Mouse (Mus musculus): ENCODE results near the gene Upf3b. TPM values are rescaled to one million over a fixed set of nuclear protein-coding genes. Genes with fewer than 3 reads are reported as not detected.

Upf3b gene
- polyA plus RNA-seq, 1 experiment from 2014 or later, result 17.6 TPM

DNA sequence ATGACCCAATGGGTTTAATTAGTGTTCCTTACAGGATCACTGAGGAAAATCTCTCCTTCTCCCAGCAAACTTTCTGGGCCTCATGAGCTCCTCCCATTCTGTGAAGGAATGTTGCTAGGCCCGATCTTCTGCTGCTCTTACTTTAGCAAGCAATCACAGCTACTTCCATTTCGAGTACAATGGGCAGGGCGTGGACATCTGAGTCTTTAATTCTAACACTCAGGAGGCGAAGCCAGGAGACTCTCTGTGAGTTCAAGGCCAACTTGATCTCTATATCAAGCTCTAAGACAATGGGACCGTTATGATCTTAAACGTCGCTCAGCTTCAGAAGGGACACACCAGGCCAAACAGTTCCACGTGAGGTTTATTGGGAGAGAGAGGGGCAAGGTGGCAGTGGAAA, 33.5 kb downstream of the Upf3b start:
- H3K4me2 ChIP-seq (replicated peaks), result no peak overlapping the region
- H3K36me3 ChIP-seq, result 0 out of 2 replicates have a peak, but pooled peaks cover 4% of the 10 kb centered on the region
- ATAC-seq (ENCODE audit: insufficient number of reproducible peaks, low FRiP score, low TSS enrichment, low read depth), result no peak
- no peaks in the 10 kb centered on the region for H3K27me3 ChIP-seq
- no peak overlapping the region for H3K9ac ChIP-seq
- WGBS, result 74% methylated on average over 8 of the region's 8 CpGs
- H3K27ac ChIP-seq (replicated peaks), result no peak overlapping the region
- H3K9me3 ChIP-seq (replicated peaks), result no peaks in the 10 kb centered on the region
- no peak overlapping the region for H3K4me3 ChIP-seq (replicated peaks)
- H3K4me1 ChIP-seq, result no peaks in the 10 kb centered on the region

GRCm38 (mm10) chrX:37074262-37074892, 35.7 kb downstream of the Upf3b start:
- no peaks in the 10 kb centered on the region for H3K4me1 ChIP-seq
- H3K4me3 ChIP-seq (replicated peaks), result no peak overlapping the region
- ATAC-seq (ENCODE audit: insufficient number of reproducible peaks, low FRiP score, low TSS enrichment, low read depth), result no peak
- H3K36me3 ChIP-seq, result no peaks in the 10 kb centered on the region
- H3K9ac ChIP-seq, result no peak overlapping the region
- WGBS, result 33% methylated on average over 9 of the region's 9 CpGs
- H3K9me3 ChIP-seq (replicated peaks), result no peaks in the 10 kb centered on the region
- H3K27me3 ChIP-seq, result no peaks in the 10 kb centered on the region
- H3K27ac ChIP-seq (replicated peaks), result no peak overlapping the region
- H3K4me2 ChIP-seq (replicated peaks), result no peak overlapping the region

- no peaks in the 10 kb centered on the region for H3K36me3 ChIP-seq
- ATAC-seq (ENCODE audit: insufficient number of reproducible peaks, low FRiP score, low TSS enrichment, low read depth), result no peak
- no peaks in the 10 kb centered on the region for H3K27me3 ChIP-seq
- H3K9me3 ChIP-seq (replicated peaks), result no peaks in the 10 kb centered on the region
- H3K4me1 ChIP-seq, result no peaks in the 10 kb centered on the region
- H3K4me3 ChIP-seq (replicated peaks), result no peak overlapping the region
- H3K27ac ChIP-seq (replicated peaks), result no peak overlapping the region
- no peak overlapping the region for H3K9ac ChIP-seq
- H3K4me2 ChIP-seq (replicated peaks), result no peak overlapping the region
- 78% methylated on average over 5 of the region's 5 CpGs for WGBS
These were observed 41.4 kb downstream of the Upf3b start for GRCm38 (mm10) chrX:37068766-37069165.

GRCm38 (mm10) chrX:37067299-37067698, 42.8 kb downstream of the Upf3b start:
- no peaks in the 10 kb centered on the region for H3K36me3 ChIP-seq
- no peak overlapping the region for H3K4me2 ChIP-seq (replicated peaks)
- H3K9me3 ChIP-seq (replicated peaks), result no peaks in the 10 kb centered on the region
- no peaks in the 10 kb centered on the region for H3K27me3 ChIP-seq
- no peak overlapping the region for H3K9ac ChIP-seq
- no peak for ATAC-seq (ENCODE audit: insufficient number of reproducible peaks, low FRiP score, low TSS enrichment, low read depth)
- H3K27ac ChIP-seq (replicated peaks), result no peak overlapping the region
- no peaks in the 10 kb centered on the region for H3K4me1 ChIP-seq
- 87% methylated on average over 3 of the region's 3 CpGs for WGBS
- H3K4me3 ChIP-seq (replicated peaks), result no peak overlapping the region

- Histone ChIP-seq H3K36me3 (no peaks in the 10 kb centered on the region), H3K9ac (no peak overlapping the region), H3K9me3 (replicated peaks) (no peaks in the 10 kb centered on the region), H3K4me2 (replicated peaks) (no peak overlapping the region), H3K4me1 (no peaks in the 10 kb centered on the region), H3K4me3 (replicated peaks) (no peak overlapping the region), H3K27me3 (no peaks in the 10 kb centered on the region), H3K27ac (replicated peaks) (no peak overlapping the region)
- WGBS, result 78% methylated on average over 9 of the region's 9 CpGs
- ATAC-seq (ENCODE audit: insufficient number of reproducible peaks, low FRiP score, low TSS enrichment, low read depth), result no peak
These were observed 46.2 kb downstream of the Upf3b start for GRCm38 (mm10) chrX:37063902-37064301.

DNA sequence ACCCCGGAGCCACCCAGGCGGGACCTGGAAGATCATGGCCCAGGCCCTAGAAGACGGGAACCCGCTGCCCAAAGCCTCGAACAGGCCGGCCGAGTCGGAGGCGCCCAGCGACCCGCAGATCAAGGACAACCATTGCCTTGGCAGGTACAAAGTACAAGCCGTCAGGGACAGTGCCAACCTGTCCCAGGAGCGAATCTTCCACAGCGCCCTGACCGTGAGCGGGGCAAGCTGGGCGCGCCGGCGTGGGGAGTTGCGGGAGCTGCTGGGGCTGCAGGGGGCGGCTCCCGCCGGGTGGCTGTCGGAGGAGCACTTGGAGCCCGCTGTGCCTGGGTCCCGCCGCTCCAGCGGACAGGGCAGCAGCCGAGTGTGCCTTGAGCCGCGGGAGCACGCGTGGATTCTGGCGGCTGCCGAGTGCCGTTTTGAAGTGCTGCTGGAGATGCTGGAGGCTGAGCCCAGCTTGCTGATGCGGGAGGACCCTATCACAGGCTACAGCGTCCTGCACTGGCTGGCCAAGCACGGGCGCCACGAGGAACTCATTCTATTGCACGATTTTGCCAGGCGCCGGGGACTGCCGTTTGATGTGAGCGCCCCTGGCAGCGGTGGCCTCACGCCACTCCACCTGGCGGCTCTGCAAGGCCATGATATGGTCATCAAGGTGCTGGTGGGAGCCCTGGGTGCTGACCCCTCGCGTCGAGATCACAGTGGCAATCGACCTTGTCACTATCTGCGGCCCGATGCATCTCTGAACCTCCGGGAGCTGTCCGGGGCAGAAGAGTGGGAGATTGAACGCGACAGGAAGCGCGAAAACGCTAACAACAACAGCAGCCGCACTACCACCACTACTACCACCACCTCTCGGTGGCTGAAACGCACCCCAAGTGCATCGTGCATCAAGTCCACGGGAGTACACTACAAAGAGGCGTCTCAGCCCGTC, 61.0 kb downstream of the Upf3b start:
- peak overlapping the region; percentile 35 for H3K4me3 ChIP-seq (replicated peaks)
- WGBS, result 17% methylated on average over 67 of the region's 70 CpGs
- no peaks in the 10 kb centered on the region for H3K9me3 ChIP-seq (replicated peaks)
- H3K9ac ChIP-seq, result no peak overlapping the region
- no peak for ATAC-seq (ENCODE audit: insufficient number of reproducible peaks, low FRiP score, low TSS enrichment, low read depth)
- H3K36me3 ChIP-seq, result no peaks in the 10 kb centered on the region
- peaks cover 49% of the 10 kb centered on the region for H3K27me3 ChIP-seq
- H3K27ac ChIP-seq (replicated peaks), result no peak overlapping the region
- peak overlapping the region; percentile 52 for H3K4me2 ChIP-seq (replicated peaks)
- peaks cover 15% of the 10 kb centered on the region for H3K4me1 ChIP-seq

- no peak within 1 kb of the TSS for H3K9ac ChIP-seq
- ATAC-seq (ENCODE audit: insufficient number of reproducible peaks, low FRiP score, low TSS enrichment, low read depth), result no peak
- H3K27me3 ChIP-seq, result peaks cover 49% of the 10 kb centered on the region
- peak within 1 kb of the TSS; percentile 35 for H3K4me3 ChIP-seq (replicated peaks)
- no peaks in the 10 kb centered on the region for H3K36me3 ChIP-seq
- H3K4me1 ChIP-seq, result peaks cover 15% of the 10 kb centered on the region
- WGBS, result 12% methylated on average over 37 of the region's 38 CpGs
- no peaks in the 10 kb centered on the region for H3K9me3 ChIP-seq (replicated peaks)
- H3K4me2 ChIP-seq (replicated peaks), result peak within 1 kb of the TSS; percentile 52
- H3K27ac ChIP-seq (replicated peaks), result no peak within 1 kb of the TSS
These were observed 61.8 kb downstream of the Upf3b start, which contains the start of gene Sowahd for GRCm38 (mm10) chrX:37048066-37048889. TSS of gene Sowahd (plus strand) at chrX:37048845.

- no peaks in the 10 kb centered on the region for H3K9me3 ChIP-seq (replicated peaks)
- H3K36me3 ChIP-seq, result no peaks in the 10 kb centered on the region
- H3K4me2 ChIP-seq (replicated peaks), result no peak overlapping the region
- H3K27ac ChIP-seq (replicated peaks), result no peak overlapping the region
- WGBS, result 20% methylated on average over 9 of the region's 9 CpGs
- H3K27me3 ChIP-seq, result peaks cover 5% of the 10 kb centered on the region; the same call in 1 of the 2 replicates
- H3K4me1 ChIP-seq, result no peaks in the 10 kb centered on the region
- H3K9ac ChIP-seq, result no peak overlapping the region
- no peak overlapping the region for H3K4me3 ChIP-seq (replicated peaks)
- no peak for ATAC-seq (ENCODE audit: insufficient number of reproducible peaks, low FRiP score, low TSS enrichment, low read depth)
These were observed 67.4 kb downstream of the Upf3b start for GRCm38 (mm10) chrX:37042726-37043125.

Other genes starting within 250 kb of the Upf3b start
- 112 and 119 TPM in 2 replicates for gene Ube2a, start 236.4 kb downstream of the Upf3b start, polyA plus RNA-seq (2015; fragmentation: Nextera tagmentation; extraction: Ambion mirVana)
- 30.1 and 33.2 TPM in 2 replicates for gene C330007P06Rik, start 236.2 kb downstream of the Upf3b start, polyA plus RNA-seq (2015; fragmentation: Nextera tagmentation; extraction: Ambion mirVana)
- 1.3 and 2.1 TPM in 2 replicates for gene Nkrf, start 207.4 kb downstream of the Upf3b start, polyA plus RNA-seq (2015; fragmentation: Nextera tagmentation; extraction: Ambion mirVana)
- gene Sept6, start 118.5 kb downstream of the Upf3b start, polyA plus RNA-seq (2015; fragmentation: Nextera tagmentation; extraction: Ambion mirVana), result 24.0 and 24.4 TPM in 2 replicates
- not detected in 2 replicates for gene Sowahd, start 61.5 kb downstream of the Upf3b start, polyA plus RNA-seq (2015; fragmentation: Nextera tagmentation; extraction: Ambion mirVana)
- gene Rpl39, start 24.9 kb downstream of the Upf3b start, polyA plus RNA-seq (2015; fragmentation: Nextera tagmentation; extraction: Ambion mirVana), result 534 and 566 TPM in 2 replicates
- gene Nkap, start 16.5 kb upstream of the Upf3b start, polyA plus RNA-seq (2015; fragmentation: Nextera tagmentation; extraction: Ambion mirVana), result 14.1 and 16.5 TPM in 2 replicates
- 1.2 and 1.4 TPM in 2 replicates for gene Akap14, start 58.5 kb upstream of the Upf3b start, polyA plus RNA-seq (2015; fragmentation: Nextera tagmentation; extraction: Ambion mirVana)
- 448 and 463 TPM in 2 replicates for gene Ndufa1, start 80.8 kb upstream of the Upf3b start, polyA plus RNA-seq (2015; fragmentation: Nextera tagmentation; extraction: Ambion mirVana)
- 12.6 and 13.4 TPM in 2 replicates for gene Rnf113a1, start 80.9 kb upstream of the Upf3b start, polyA plus RNA-seq (2015; fragmentation: Nextera tagmentation; extraction: Ambion mirVana)
- gene Gm9, start 100.7 kb upstream of the Upf3b start, polyA plus RNA-seq (2015; fragmentation: Nextera tagmentation; extraction: Ambion mirVana), result not detected in 2 replicates
- gene Rhox1, start 111.9 kb upstream of the Upf3b start, polyA plus RNA-seq (2015; fragmentation: Nextera tagmentation; extraction: Ambion mirVana), result not detected in 2 replicates
- not detected in 2 replicates for gene Rhox2a, start 134.7 kb upstream of the Upf3b start, polyA plus RNA-seq (2015; fragmentation: Nextera tagmentation; extraction: Ambion mirVana)
- gene Rhox3a, start 139.6 kb upstream of the Upf3b start, polyA plus RNA-seq (2015; fragmentation: Nextera tagmentation; extraction: Ambion mirVana), result 0.33 TPM in 1 of 2 replicates, not detected in the other
- gene Rhox4a, start 155.0 kb upstream of the Upf3b start, polyA plus RNA-seq (2015; fragmentation: Nextera tagmentation; extraction: Ambion mirVana), result not detected in 2 replicates